Mouse (Mus musculus): ENCODE data around the gene Zbtb16. TPM values are rescaled to one million over a fixed set of nuclear protein-coding genes. Genes with fewer than 3 reads are reported as not detected.

Gene Zbtb16
- polyA plus RNA-seq, 1 experiment, result 22.4 TPM

GRCm38 (mm10) chr9:48729471-48729870 lies 106.6 kb downstream of the Zbtb16 start:
- DNase-seq (ENCODE audit: low read depth), result no peak

DNA sequence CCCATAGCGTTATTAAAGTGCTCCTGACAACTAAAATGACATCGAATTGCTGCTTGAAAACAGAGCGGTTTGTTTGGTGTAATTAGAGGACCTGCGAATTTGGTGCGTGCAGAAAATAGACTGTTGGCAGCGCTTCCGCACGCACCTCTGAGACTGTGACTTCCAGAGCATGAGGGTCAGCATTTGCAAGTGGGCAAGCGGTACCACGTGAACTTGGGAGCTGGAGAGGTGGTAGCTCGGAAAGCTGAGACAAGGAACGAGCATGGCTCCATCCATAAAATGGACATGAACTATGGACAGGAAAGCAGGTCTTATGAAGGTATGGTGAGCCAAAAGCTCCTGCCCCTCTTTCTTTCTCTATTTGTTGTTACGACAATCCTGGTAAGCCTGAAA lies 107.3 kb downstream of the Zbtb16 start:
- no peak for DNase-seq (ENCODE audit: low read depth)

DNA sequence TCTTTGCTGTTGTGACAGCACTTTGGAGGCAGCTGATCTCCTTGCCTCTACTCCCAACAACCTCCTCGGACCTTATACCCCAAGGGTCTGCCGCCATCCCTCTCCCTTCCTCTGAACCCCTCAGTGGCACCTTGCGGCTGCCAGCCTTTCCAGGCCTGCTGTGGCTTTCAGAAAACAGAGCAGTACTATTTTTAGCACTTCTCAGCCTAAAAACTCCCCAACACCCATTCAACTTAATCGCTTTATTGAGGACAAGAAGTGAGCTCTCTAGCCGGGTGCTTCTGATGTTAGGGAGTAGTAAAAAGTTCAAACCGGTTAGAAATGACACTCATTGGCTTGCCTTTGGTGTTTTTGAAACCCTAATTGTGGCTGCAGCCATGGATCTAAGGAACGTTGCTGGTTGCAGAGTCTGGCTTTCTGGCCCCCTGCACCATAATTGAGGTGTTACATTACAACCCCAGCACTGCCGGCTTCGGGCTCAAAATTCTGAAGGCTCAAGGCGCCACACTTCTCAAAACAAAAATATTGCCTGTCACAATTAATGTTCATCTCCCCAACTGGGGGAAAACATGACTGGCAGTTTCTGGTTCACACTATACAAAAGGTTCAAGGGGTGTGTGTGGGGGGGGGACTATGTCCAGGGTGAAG lies 107.8 kb downstream of the Zbtb16 start:
- DNase-seq (ENCODE audit: low read depth), result no peak

DNA sequence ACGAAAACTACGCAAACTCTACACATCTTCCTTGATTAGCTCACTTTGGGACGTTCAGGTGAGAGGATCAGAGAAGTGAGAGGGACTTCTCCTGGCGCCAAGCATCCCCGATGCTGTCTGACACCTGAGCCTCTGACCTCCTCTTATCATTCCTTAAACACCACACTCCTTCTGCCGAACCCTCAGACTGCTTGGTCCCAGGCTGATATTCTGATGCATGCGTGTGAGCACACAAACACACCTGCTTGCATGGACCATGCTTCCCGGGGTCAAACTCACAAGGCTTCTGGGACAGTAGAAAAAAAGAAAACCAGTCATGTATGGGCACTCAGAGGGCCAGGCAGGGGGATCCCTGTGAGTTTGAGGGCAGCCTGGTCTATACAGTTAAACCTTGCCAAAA lies 109.7 kb downstream of the Zbtb16 start:
- DNase-seq (ENCODE audit: low read depth), result no peak

DNA sequence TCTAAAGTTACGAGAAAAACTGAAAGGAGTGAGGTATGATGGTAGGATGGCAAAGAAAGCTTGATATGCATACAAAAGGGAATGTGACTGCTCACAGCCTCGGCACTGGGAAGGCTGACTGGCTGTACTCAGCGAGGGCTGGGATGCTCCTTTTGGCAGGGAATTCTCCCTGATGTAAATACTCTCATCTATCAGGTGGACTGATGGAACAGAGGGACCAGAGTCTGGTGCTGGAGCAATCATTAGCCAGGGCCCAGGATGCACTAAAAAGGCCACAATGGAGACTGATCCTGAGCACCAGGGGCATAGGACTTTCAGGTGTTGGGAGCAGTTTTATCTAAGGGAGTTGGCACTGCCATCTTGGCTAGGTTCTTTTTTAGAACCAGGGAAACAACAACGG lies 110.1 kb downstream of the Zbtb16 start:
- no peak for DNase-seq (ENCODE audit: low read depth)

DNA sequence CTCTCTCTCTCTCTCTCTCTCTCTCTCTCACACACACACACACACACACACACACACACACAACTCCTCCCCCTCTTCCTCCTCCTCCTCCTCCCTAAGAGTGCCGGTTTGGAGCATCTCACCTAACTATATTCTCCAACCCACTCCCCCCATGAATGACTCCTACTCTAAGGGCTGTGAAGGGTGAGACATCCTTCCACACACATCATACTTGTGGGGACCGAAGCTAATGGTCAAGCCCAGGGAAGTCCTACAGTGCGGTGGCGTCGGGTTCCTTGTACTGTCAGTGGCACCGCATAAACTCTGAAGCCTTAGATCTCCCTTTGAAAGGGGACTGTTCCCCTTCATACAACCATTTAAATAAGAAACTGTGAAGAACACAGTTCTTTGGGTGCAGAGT lies 110.9 kb downstream of the Zbtb16 start:
- DNase-seq (ENCODE audit: low read depth), result no peak

- no peak for DNase-seq (ENCODE audit: low read depth)
Measured at GRCm38 (mm10) chr9:48724733-48725132, 111.3 kb downstream of the Zbtb16 start.

- no peak for DNase-seq (ENCODE audit: low read depth)
Measured at GRCm38 (mm10) chr9:48723511-48724304, 112.3 kb downstream of the Zbtb16 start.

DNA sequence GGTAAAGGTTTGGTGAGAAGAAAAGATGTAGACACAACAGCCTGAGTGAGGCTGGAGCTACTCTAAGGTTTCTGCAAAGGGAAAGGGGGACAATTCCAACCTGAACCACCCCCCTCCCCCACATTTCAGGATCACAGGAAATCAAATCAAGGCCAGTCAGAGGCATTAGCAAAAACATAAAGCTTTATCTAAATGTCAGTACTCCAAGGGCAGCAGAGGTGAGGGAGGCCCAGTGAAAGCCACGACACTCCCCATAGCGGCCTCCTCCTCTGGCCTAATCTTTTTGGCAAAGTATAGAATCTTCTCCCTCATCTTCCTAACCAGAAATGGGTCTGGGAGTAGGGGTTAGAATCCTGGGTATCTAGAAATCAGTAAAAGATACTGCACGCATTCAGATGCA lies 113.0 kb downstream of the Zbtb16 start:
- no peak for DNase-seq (ENCODE audit: low read depth)

DNA sequence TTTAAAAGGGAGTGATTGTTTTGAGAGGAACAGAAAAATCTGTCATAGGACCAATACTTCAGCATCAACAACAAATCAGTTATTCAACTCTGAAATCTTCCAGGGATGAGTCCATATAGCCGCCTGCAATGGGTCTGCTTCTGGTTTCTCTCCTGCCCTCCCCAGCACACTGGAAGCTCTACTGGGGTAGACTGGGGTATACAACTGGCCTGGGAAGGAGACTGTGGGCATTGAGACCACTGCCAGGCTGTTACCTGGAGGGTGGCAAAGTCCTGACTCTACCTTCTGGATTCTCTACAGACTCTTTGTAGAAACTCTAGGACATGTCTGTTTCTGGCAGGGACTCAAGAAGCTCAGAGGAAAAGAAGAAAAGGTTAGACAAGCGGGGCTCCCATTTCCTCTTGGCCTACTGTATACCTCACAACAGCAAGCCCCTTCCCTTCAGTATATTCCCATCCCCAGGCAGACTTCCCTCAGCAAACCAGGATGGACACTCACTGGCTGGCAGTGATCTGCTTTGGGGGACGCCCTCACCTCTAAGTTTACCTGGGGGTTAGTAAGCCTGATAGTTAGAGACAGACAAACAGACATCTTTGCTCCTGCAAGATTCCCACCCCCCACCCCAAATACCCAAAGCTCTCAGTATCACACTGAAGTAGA lies 113.6 kb downstream of the Zbtb16 start:
- no peak for DNase-seq (ENCODE audit: low read depth)

DNA sequence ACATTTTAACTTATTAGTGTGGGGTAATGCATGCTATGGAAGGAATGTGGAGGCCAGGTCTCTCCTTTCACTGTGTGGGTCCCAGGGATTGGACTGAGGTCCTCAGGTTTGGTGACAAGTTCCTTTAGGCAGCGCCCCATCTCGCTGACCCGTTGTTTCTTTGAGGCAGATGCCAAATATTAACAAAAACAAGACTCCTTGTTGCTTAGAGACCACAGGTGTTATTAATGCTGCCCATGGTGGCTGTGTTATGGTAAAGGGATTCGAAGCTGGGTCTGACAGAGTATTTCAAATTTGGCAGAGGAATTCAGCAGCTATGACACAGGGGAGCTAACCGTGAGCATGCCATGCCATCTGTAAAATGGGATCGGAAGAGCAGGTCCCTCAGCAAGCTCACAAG lies 114.4 kb downstream of the Zbtb16 start:
- no peak for DNase-seq (ENCODE audit: low read depth)

GRCm38 (mm10) chr9:48721172-48721571 lies 114.8 kb downstream of the Zbtb16 start:
- DNase-seq (ENCODE audit: low read depth), result no peak

DNA sequence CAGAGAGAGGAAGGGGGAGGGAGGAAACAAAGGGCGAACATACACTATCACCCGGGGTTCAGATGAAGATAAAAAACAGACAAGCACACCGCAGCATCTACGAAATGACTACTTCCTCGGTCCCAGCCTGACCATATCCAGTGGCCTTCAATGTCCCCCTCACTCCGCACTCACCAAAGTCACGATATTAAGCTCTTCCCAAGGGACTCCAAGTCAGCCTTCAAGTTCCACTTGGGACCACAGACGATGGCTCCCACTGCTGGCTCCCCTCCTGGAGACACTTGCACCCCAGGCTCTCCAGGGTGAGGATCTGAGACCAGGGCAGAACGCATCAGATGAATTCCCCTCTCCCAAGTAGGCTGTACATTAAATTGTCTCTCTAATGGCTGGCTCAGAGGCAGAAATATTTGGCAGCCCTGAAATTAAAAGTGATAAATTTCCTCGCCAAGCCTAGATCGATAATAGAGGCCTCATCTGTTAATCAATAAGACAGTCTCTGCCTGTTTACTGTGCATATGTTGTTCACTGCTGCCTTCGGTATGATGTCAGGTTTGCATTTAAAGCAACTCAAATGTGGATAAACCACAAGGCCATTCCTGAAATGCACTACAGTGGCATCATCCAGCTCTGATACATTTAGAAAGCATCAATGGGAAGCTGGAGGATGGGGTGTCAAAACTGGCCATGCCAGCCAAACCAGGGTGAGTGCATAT lies 115.6 kb downstream of the Zbtb16 start:
- no peak for DNase-seq (ENCODE audit: low read depth)

DNA sequence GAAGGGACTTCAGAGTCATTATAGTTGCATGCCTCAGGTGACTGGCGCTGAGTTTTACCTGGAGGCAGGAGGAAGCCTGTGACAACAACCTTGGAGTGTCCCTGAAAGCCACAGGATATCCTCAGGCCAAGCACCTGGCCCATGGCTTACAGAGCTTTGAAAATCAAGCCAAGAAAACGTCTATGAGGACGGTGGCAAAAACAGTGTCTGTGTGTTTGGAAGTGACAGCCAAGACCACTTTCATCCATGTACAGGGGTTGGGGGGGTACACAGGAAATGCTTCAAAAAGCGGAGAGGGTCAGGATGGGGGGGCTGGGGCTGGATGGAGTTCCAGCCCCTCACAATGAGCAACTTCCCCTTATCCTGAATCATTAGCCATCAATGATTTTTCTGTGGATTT lies 116.4 kb downstream of the Zbtb16 start:
- no peak for DNase-seq (ENCODE audit: low read depth)

GRCm38 (mm10) chr9:48716549-48716948 lies 119.5 kb downstream of the Zbtb16 start:
- no peak for DNase-seq (ENCODE audit: low read depth)

- no peak for DNase-seq (ENCODE audit: low read depth)
Measured at GRCm38 (mm10) chr9:48715042-48715441, 121.0 kb downstream of the Zbtb16 start.

GRCm38 (mm10) chr9:48713779-48714178 lies 122.2 kb downstream of the Zbtb16 start:
- no peak for DNase-seq (ENCODE audit: low read depth)

GRCm38 (mm10) chr9:48712985-48713765 lies 122.8 kb downstream of the Zbtb16 start:
- no peak for DNase-seq (ENCODE audit: low read depth)

- no peak for DNase-seq (ENCODE audit: low read depth)
Measured at GRCm38 (mm10) chr9:48711826-48712225, 124.2 kb downstream of the Zbtb16 start.

GRCm38 (mm10) chr9:48711296-48711781 lies 124.7 kb downstream of the Zbtb16 start:
- no peak for DNase-seq (ENCODE audit: low read depth)
